Mouse (Mus musculus): ENCODE measurements around the gene Mgrn1.
A peak's percentile ranks its signal among the peaks of the same experiment; 100 is the strongest.

Mgrn1 gene

DNA sequence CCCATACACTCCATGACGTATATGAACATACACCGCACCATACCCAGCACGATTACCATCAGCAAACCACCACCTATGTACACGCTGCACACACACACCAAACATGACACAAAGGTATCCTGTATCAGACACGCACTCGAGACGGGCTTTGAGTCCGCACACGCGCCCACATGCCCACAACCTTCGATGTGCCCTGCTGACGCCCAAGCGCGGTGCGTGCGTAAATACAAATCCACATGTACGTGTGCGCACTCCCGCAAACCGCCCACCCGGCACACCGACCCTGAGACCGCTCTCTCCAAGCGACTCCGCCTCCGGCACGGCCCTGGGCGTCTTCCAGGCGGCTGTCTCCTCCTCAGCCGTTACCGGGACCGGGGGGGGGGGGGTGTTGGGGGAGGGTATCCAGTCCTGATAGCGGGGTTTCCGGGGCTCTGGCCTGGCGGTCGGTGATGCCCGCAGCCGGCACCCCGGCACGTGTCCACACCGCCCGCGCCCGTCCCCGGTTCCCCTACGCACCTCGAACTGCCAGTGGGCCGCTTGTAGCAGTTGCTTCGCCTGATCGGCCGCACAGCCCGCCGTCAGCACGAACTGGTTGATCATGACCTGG, 6.8 kb upstream of the Mgrn1 start:
- DNase-seq, result peak; percentile 74

DNA sequence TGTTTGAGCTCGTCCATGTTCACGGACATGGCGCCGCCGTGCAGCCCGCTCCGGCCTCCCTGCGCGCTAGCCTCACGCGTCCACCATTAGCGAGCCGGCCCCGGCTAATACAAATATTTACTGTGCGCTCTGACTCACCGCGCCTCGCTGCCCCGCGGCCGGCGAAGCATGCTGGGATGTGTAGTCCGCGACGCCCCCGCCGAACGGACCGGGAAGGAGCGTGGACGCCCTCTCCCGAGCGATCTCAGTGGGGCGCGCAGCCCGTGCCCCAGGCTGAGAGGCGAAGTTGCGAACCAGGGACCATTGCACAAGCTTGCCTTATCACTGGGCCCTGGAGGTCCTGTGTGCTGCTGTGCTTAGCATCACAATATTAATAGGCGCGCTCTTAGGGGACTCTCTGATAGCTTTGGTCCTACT, 6.3 kb upstream of the Mgrn1 start:
- DNase-seq, result peak; percentile 93

- DNase-seq, result peak; percentile 100
Measured at GRCm38 (mm10) chr16:4880136-4880825, 5.8 kb upstream of the Mgrn1 start, which contains the start of gene Ubald1. TSS of gene Ubald1 (minus strand) at chr16:4880315.

GRCm38 (mm10) chr16:4881400-4882351, 4.4 kb upstream of the Mgrn1 start:
- DNase-seq, result peak; percentile 22

DNA sequence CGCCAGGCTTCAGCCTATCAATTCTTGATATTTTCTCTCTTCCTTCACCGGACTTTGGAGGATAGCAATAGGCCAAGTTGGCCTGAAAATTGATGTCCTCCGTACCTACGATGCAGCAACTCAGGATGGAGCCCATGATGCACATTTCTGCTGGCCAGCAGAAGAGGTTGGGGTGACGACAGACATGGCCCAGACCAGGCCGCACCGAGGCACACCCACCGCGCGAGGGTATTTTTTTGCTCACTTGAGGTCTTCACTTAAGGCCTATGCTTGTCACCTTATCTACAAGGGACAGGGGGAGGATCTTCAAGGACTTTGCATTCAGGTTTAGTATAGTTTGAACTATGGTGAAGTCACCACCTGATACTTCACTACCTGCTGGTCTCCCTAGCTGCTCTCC, 1.1 kb upstream of the Mgrn1 start:
- no peak for DNase-seq

DNA sequence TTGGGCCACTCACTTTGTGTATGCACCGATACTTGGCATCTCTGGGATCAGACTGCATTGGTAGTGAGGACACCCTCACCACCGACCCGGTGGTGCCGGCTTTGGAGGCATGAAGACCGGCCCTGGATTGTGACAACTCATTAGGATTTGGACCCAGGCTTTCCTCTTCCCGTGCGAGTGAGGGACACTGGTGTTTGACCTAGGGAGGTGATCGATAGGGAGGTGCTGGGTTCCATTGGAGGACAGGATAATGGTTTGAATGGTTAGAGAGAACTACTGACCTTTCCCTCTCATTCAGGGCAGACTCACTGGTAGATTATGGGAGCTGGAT, 606 bp downstream of the Mgrn1 start:
- DNase-seq, result no peak

DNA sequence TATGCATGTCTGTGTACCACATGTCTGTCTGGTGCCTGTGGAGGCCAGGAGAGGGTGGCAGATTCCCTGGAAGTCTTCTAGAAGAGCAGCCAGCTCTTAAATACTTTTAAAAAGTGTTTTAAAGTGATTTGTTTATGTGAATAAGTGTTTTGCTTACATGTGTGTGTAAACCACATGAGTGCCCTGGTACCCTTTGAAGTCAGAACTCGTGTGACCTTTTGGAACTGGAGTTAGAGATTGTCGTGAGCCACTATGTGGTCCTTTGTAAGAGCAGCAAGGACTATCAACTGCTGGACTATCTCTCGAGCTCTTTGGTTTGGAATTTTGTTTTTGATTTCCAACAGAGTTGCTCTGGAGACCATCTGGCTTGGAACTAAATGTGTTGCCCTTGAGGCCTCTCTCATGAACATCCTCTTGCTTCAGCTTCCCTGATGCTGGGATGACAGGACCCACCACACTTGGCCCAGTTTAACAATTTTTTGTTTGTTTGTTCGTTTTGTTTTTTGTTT, 4.2 kb downstream of the Mgrn1 start:
- no peak for DNase-seq

DNA sequence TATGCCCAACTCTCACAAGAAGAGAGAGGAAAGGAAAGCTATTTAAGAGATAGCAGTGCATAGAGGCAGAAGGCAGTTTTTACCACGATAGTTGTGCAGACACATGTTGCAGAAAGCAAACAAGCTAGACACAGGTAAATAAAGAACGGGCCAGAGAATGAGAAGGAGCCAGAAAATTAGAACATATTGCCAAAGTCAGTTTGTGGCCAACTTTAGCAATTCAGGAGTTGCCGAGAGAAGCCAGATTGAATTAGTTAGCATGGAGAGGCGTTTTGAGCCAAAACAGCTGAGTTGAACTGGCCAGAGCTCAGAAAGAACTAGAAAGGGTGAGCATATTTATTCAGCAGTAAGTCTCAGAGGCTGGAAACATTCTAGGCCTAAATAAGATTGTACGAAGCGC, 6.1 kb downstream of the Mgrn1 start:
- DNase-seq, result no peak

DNA sequence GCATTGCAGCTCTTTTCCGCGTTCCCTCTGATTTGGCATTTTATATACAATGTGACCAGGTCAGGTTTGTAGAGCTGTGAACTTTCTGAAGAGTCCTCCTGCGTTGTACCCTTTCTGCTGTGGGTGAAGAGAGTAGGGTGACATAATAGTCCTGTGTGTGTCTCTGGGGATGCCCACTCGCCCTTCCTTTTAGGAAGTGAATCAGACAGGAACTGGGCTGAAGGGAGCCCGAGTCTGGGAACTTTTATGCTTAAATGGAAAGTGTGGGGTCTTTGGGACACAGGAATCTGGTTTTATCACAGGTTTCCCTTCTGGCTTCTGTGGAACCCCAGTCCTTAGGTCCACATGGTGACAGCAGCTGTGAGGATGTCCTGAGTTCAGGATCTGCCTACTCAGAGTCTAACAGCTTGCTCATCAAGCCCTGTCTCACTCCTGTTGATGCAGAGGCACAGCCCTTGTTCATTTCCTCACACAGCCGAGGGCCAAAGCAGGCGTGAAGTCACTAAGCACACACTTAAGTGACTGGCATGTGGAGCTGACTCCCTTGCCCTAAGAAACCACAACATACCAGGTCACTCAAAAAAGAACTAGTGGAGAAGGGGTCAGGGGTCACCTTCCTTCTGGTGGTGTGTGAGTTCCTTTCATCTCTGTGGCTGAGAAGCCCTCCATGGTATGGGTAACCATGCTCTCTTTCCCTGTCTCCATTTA, 8.3 kb downstream of the Mgrn1 start:
- DNase-seq, result no peak

- no peak for DNase-seq
Measured at GRCm38 (mm10) chr16:4896249-4897027, 10.4 kb downstream of the Mgrn1 start.

DNA sequence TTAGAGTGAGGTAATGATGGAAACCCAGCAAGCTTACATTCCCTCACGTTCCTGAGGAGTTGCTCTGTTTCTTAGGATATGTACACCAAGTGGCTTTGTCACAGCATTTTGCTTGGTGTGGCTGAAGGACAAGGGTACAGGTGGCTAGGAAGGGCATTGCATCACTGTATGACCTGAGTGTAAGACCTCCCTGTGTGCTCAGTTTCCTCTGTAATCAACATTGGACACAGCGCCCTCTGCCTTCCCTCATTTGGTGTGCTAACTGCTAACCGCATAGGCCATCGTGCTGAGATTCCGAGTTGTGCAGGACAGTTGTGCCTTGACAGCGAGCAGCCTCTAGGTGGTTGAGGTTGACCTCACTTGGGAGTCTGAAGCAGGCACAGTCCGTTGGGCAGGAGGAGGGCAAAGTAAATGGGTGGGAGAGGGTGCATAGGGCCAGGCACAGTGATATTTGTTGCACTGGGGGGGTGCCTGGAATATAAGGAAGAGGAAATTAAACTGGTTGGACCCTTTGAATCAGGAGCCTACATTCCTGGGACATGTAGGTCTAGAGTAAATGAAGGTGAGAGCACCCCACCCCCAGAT, 11.2 kb downstream of the Mgrn1 start:
- no peak for DNase-seq

DNA sequence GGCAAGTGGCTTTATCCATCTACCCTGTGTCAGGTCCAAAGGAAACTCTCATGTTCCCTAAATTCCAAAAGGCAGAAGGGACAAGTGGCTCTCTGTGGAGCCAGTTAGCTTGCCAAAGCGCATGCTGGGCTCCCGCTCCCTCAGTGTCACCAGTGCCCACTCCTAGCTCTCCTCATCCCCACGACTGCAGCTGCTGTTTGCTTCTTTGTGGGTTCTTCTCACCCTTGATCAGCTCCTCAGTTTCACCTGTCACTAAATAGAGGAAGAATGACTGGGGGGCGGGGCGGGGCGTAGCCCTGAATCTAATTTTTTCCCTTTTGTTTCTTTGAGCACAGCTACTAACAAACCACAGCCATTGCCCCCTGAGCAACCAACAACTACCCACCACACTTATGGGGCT, 12.8 kb downstream of the Mgrn1 start:
- no peak for DNase-seq

- no peak for DNase-seq
Measured at GRCm38 (mm10) chr16:4899711-4900110, 13.7 kb downstream of the Mgrn1 start.

GRCm38 (mm10) chr16:4901167-4901566, 15.1 kb downstream of the Mgrn1 start:
- DNase-seq, result no peak

DNA sequence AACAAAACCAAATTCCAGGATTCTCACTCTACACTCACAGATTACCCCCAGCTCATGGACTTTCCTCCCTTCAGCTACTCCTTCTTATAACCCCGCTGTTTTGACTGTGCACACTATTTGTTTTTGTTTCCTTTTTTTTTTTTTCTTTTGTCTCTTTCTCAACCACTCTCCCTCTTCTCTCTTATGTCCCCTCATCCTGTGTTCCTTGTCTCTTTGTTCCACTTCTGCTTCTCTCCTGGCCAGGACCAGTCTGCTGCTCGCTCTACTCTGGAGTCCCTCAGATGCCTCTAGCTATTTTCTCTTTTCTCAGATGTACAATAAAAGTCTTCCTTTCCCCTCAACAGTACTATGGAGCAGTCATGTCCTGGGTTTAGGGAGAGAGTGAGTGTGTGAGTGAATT, 16.3 kb downstream of the Mgrn1 start:
- DNase-seq, result no peak

- no peak for DNase-seq
Measured at GRCm38 (mm10) chr16:4903491-4904102, 17.5 kb downstream of the Mgrn1 start.

DNA sequence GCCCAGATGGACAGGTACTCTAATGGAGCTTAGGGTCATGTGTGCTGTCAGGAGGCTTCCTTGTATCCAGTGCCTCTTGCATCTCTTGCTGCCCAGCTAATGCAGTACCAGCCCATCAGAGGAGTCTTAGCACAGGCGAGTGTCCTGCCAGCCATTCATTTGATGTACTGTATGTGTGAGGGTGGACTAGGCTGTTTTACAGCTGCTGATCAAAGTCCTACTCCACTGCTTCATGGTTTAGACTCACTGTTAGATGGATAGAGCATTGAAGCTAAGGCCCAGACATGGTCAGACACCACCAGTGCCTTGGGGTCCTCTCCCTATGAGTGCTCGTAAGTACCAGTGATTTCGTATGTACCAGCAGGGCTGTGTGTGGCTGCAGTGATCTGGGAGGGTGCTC, 18.8 kb downstream of the Mgrn1 start:
- no peak for DNase-seq

DNA sequence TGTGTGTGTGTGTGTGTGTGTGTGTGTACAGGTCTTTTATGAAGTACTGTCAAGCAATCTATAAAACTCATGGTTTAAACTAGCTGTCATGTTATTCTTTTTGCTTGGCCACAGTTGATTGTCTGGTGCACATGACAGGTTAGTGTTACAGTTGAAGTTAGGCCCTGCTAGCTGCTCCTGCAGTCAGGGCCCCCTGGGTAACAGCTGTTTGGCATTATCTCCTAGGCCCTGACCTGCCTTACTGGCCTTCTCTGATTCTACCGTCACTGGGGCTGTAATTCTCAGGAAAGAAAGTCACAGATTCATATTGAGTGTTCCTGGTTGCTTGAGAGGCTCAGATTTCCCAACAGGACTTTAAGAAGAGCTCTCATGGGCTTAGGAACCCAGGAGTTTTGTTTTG, 19.5 kb downstream of the Mgrn1 start:
- DNase-seq, result no peak

GRCm38 (mm10) chr16:4906559-4906958, 20.5 kb downstream of the Mgrn1 start:
- DNase-seq, result no peak

DNA sequence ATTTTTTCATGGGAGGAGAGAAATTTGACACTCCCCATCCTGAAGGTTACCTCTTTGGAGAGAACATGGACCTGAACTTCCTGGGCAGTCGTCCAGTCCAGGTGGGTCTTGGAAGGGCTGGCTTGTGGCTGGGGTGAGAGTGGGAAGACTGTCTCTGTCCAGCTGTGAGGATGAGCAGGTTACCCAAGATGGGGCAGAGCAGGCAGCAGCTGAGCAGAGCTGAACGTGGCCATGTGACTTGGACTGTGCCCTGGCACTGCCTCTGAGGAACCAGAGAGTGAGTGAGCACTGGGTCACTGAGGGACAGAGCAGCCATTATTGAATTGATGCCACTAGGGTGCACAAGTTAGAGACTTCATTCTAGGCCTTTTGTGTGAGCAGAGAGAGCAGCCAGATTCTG, 21.3 kb downstream of the Mgrn1 start:
- no peak for DNase-seq

DNA sequence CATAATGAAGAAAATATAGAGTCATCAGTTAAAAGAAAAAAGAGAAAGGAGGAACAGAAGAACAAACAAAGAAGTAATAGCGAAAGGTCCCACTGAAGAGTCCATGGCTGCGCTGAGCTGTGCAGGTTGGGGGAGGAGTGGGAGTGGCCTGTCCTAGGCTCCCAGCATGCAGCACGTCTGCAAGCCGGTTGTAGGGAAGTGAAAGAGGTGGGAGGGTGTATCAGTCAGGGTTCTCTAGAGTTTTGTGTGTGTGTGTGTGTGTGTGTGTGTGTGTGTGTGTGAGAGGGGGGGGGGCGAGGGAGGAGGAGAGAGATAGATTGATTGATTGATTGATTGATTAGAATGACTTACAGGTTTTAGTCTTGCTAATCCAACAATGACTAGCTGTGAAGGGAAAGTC, 21.9 kb downstream of the Mgrn1 start:
- no peak for DNase-seq
